Mouse (Mus musculus) kidney, embryonic 15.5 days (tissue): ENCODE measurements around the gene Lalba. TPM values are rescaled to one million over a fixed set of nuclear protein-coding genes. Genes with fewer than 3 reads are reported as not detected.
"Not testable (repeated sequence)": the region's sequence is repeated elsewhere in the genome, so short reads cannot be mapped to it uniquely, and the experiment has no call there.

ENCODE experiments used
- ATAC-seq: fragments of 200-750 bp; cut with Nextera tagmentation; replicated peaks from 2 replicates; pipeline ENCODE4 v1.8.0; 2017; ENCODE audit warnings: moderate TSS enrichment; ENCODE audit not compliant: low FRiP score
- H3K27ac ChIP-seq: fragments of 300-500 bp; sonication (generic); 2 replicates; pipeline ENCODE4 v1.5.1; 2015; ENCODE audit warnings: mild to moderate bottlenecking, inconsistent platforms
- H3K27me3 ChIP-seq: fragments of 300-500 bp; sonication (generic); 2 replicates; pipeline ENCODE4 v1.6.1; 2015; ENCODE audit warnings: inconsistent platforms
- H3K36me3 ChIP-seq: fragments of 300-500 bp; sonication (generic); 2 replicates; pipeline ENCODE4 v1.6.1; 2015; ENCODE audit warnings: inconsistent platforms
- H3K4me1 ChIP-seq: fragments of 300-500 bp; sonication (generic); 2 replicates; pipeline ENCODE4 v1.6.1; 2015; ENCODE audit warnings: inconsistent platforms
- H3K4me2 ChIP-seq: fragments of 300-500 bp; sonication (generic); 2 replicates; pipeline ENCODE4 v1.6.1; 2015; ENCODE audit warnings: moderate library complexity, mild to moderate bottlenecking, inconsistent platforms
- H3K4me3 ChIP-seq: fragments of 300-500 bp; sonication (generic); replicated peaks from 2 replicates; pipeline ENCODE4 v1.5.1; 2015; ENCODE audit warnings: mild to moderate bottlenecking, inconsistent platforms
- H3K9ac ChIP-seq: fragments of 300-500 bp; sonication (generic); 2 replicates; pipeline ENCODE4 v1.6.1; 2015; ENCODE audit warnings: mild to moderate bottlenecking, inconsistent platforms
- H3K9me3 ChIP-seq: fragments of 300-500 bp; sonication (generic); replicated peaks from 2 replicates; pipeline ENCODE4 v1.6.1; 2016; ENCODE audit warnings: inconsistent platforms
- WGBS: fragments of 180-500 bp; shearing (Covaris S2); methylation state at CpG from one replicate; pipeline ENCODE4 v1.1.7; 2015; ENCODE audit warnings: mixed read lengths; 5-methylcytosine and 5-hydroxymethylcytosine counted together
- polyA plus RNA-seq: library from polyadenylated mRNA; unstranded; fragments of >200 nt; fragmentation: Nextera tagmentation; extraction: Ambion mirVana; gene quantifications from 2 replicates; pipeline ENCODE4 v1.2.1, GENCODE M21; 2015

Gene Lalba
- polyA plus RNA-seq = 0.22 TPM in 1 of 2 replicates, not detected in the other

GRCm38 (mm10) chr15:98482701-98483100, at the start of gene Lalba:
Gene Lalba (minus strand): TSS chr15:98482721.
- no peaks in the 10 kb centered on the region for H3K36me3 ChIP-seq
- H3K4me1 ChIP-seq = peaks cover 10% of the 10 kb centered on the region; the same call in 1 of the 2 replicates
- H3K4me2 ChIP-seq = no peak within 1 kb of the TSS
- no peaks in the 10 kb centered on the region for H3K9me3 ChIP-seq
- 70% methylated on average over 3 of the region's 3 CpGs for WGBS
- H3K9ac ChIP-seq = no peak within 1 kb of the TSS
- H3K4me3 ChIP-seq = no peak within 1 kb of the TSS
- no peaks in the 10 kb centered on the region for H3K27me3 ChIP-seq
- no peak for ATAC-seq
- no peak within 1 kb of the TSS for H3K27ac ChIP-seq

- 29% methylated on average over 5 of the region's 5 CpGs for WGBS
- Histone ChIP-seq H3K27ac (no peak overlapping the region), H3K9ac (peak overlapping the region; percentile 90), H3K4me2 (peak overlapping the region; percentile 82), H3K27me3 (no peaks in the 10 kb centered on the region), H3K4me3 (peak overlapping the region; percentile 89), H3K9me3 (no peaks in the 10 kb centered on the region), H3K4me1 (peaks cover 14% of the 10 kb centered on the region), H3K36me3 (peaks cover 47% of the 10 kb centered on the region)
- ATAC-seq = no peak
Observed at GRCm38 (mm10) chr15:98532281-98532680, 49.8 kb upstream of the Lalba start.

GRCm38 (mm10) chr15:98528066-98528563, 45.6 kb upstream of the Lalba start:
- no peaks in the 10 kb centered on the region for H3K27me3 ChIP-seq
- WGBS = 83% methylated on average over 5 of the region's 5 CpGs
- H3K27ac ChIP-seq = no peak overlapping the region
- H3K36me3 ChIP-seq = peaks cover 87% of the 10 kb centered on the region
- no peak overlapping the region for H3K4me3 ChIP-seq
- no peak for ATAC-seq
- no peak overlapping the region for H3K4me2 ChIP-seq
- no peaks in the 10 kb centered on the region for H3K9me3 ChIP-seq
- H3K4me1 ChIP-seq = peaks cover 14% of the 10 kb centered on the region
- H3K9ac ChIP-seq = no peak overlapping the region

GRCm38 (mm10) chr15:98527056-98527771, 44.7 kb upstream of the Lalba start:
- Histone ChIP-seq H3K27ac (no peak overlapping the region), H3K9ac (no peak overlapping the region), H3K4me3 (no peak overlapping the region), H3K27me3 (no peaks in the 10 kb centered on the region), H3K4me2 (no peak overlapping the region), H3K4me1 (peaks cover 7% of the 10 kb centered on the region), H3K36me3 (peaks cover 96% of the 10 kb centered on the region), H3K9me3 (no peaks in the 10 kb centered on the region)
- ATAC-seq = no peak
- WGBS = 93% methylated on average over 5 of the region's 5 CpGs

- Histone ChIP-seq H3K4me3 (no peak overlapping the region), H3K27me3 (no peaks in the 10 kb centered on the region), H3K4me1 (no peaks in the 10 kb centered on the region), H3K36me3 (peaks cover 99% of the 10 kb centered on the region), H3K4me2 (no peak overlapping the region), H3K9ac (no peak overlapping the region), H3K27ac (no peak overlapping the region), H3K9me3 (no peaks in the 10 kb centered on the region)
- WGBS = 80% methylated on average over 5 of the region's 5 CpGs
- ATAC-seq = no peak
Observed at GRCm38 (mm10) chr15:98526057-98526456, 43.5 kb upstream of the Lalba start.

- peaks cover 79% of the 10 kb centered on the region for H3K36me3 ChIP-seq
Observed at GRCm38 (mm10) chr15:98521245-98521644, 38.7 kb upstream of the Lalba start.

GRCm38 (mm10) chr15:98517380-98518355, 35.1 kb upstream of the Lalba start:
- ATAC-seq = 0 out of 2 replicates have a peak, but pooled peaks have one; percentile 45
- no peaks in the 10 kb centered on the region for H3K9me3 ChIP-seq
- 67% methylated on average over 16 of the region's 16 CpGs for WGBS
- 0 out of 2 replicates have a peak, but pooled peaks cover 4% of the 10 kb centered on the region for H3K4me1 ChIP-seq
- no peak overlapping the region for H3K27ac ChIP-seq
- peaks cover 45% of the 10 kb centered on the region for H3K36me3 ChIP-seq
- H3K27me3 ChIP-seq = no peaks in the 10 kb centered on the region
- H3K9ac ChIP-seq = no peak overlapping the region
- no peak overlapping the region for H3K4me3 ChIP-seq
- no peak overlapping the region for H3K4me2 ChIP-seq

More at GRCm38 (mm10) chr15:98521245-98521644, 38.7 kb upstream of the Lalba start:
- no peak overlapping the region for H3K4me2 ChIP-seq
- ATAC-seq = no peak
- no peak overlapping the region for H3K27ac ChIP-seq
- H3K9me3 ChIP-seq = no peaks in the 10 kb centered on the region
- 78% methylated on average over 3 of the region's 3 CpGs for WGBS
- no peaks in the 10 kb centered on the region for H3K4me1 ChIP-seq
- H3K4me3 ChIP-seq = no peak overlapping the region
- no peaks in the 10 kb centered on the region for H3K27me3 ChIP-seq
- no peak overlapping the region for H3K9ac ChIP-seq

GRCm38 (mm10) chr15:98514845-98515244, 32.3 kb upstream of the Lalba start:
- H3K4me2 ChIP-seq, H3K9ac ChIP-seq, H3K4me3 ChIP-seq, H3K9me3 ChIP-seq, H3K27ac ChIP-seq, ATAC-seq, H3K27me3 ChIP-seq: not testable (repeated sequence)
- Histone ChIP-seq H3K36me3 (peaks cover 18% of the 10 kb centered on the region), H3K4me1 (peaks cover 12% of the 10 kb centered on the region)
- 83% methylated on average over 2 of the region's 2 CpGs for WGBS

- Histone ChIP-seq H3K36me3 (peaks cover 12% of the 10 kb centered on the region), H3K4me3 (no peak overlapping the region), H3K4me2 (no peak overlapping the region), H3K27ac (no peak overlapping the region), H3K9me3 (no peaks in the 10 kb centered on the region), H3K27me3 (no peaks in the 10 kb centered on the region), H3K4me1 (peaks cover 12% of the 10 kb centered on the region), H3K9ac (no peak overlapping the region)
- 81% methylated on average over 8 of the region's 8 CpGs for WGBS
- ATAC-seq = no peak
Observed at GRCm38 (mm10) chr15:98514146-98514545, 31.6 kb upstream of the Lalba start.

GRCm38 (mm10) chr15:98513676-98514075, 31.2 kb upstream of the Lalba start:
- WGBS = 68% methylated on average over 3 of the region's 3 CpGs
- H3K27ac ChIP-seq, H3K4me2 ChIP-seq, H3K9ac ChIP-seq, ATAC-seq, H3K27me3 ChIP-seq, H3K4me3 ChIP-seq, H3K9me3 ChIP-seq: not testable (repeated sequence)
- peaks cover 12% of the 10 kb centered on the region for H3K36me3 ChIP-seq
- peaks cover 12% of the 10 kb centered on the region for H3K4me1 ChIP-seq

GRCm38 (mm10) chr15:98512799-98513321, 30.3 kb upstream of the Lalba start:
- H3K4me2 ChIP-seq = no peak overlapping the region
- no peak for ATAC-seq
- H3K4me3 ChIP-seq = no peak overlapping the region
- H3K27me3 ChIP-seq = no peaks in the 10 kb centered on the region
- 51% methylated on average over 17 of the region's 17 CpGs for WGBS
- peaks cover 12% of the 10 kb centered on the region for H3K4me1 ChIP-seq
- H3K9me3 ChIP-seq = no peaks in the 10 kb centered on the region
- no peak overlapping the region for H3K27ac ChIP-seq
- peaks cover 5% of the 10 kb centered on the region for H3K36me3 ChIP-seq
- no peak overlapping the region for H3K9ac ChIP-seq
